In the genomic region with DNA sequence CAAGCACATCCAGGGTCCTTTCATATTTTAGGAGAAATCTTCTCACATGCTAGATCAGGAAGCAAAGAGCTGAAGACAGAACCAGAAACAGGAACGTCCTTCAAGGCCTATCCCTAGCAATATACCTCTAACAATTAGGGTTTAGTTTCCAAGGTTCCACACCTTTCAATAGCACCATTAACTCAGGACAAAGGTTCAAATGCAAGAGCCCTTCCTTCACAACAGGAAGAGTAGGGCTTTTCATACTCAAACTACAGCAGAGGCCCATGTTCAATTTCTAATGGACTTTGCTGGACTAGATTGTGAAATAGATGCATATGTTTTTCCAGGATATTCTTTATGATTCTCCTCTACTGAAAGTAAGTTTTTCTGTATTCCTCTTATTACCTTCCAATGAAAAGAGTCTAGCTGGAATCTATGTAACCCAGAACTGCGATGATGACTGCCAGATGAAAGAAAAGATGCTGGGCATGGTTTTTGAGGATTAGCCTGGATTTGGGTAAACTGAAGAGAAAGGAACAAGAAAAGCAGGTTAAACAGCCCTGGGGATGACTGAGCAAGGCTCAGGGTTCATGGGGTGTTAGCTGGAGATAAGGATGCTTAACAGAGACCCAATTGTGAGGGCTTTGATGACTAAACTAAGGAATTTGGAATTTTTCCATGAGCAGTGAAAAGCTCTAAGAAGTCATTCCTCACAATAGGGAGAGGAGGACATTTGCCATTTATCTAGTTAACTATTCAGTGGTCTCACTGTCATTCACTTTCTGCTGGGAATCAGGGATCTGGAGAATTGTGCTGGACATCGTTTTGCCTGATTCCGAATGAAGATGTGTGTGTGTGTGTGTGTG, we compare ENCODE assay signal across 15 mouse cellular contexts.
"Had no signal": no experiment of that assay in that cellular context is flagged by ENCODE, and none has a peak within 500 bp of the region (broad histone marks: within the 10 kb centered on the region; RNA-seq: fewer than 3 reads in every experiment).

No protein-coding gene starts in this region.

- DNase-seq: kidney, adult 18-20 months; kidney, postnatal 36 days; left cerebral cortex, postnatal 4 days; liver, postnatal 0 days; lung, postnatal 10 days; lung, postnatal 4 days; midbrain, embryonic 14.5 days; thymus, postnatal 25 days had no signal

- H3K9me3 ChIP-seq: limb, embryonic 12.5 days; limb, embryonic 15.5 days; lung, embryonic 15.5 days had no signal

- H3K27ac ChIP-seq: kidney, postnatal 0 days; limb, embryonic 12.5 days; limb, embryonic 15.5 days; liver, embryonic 14.5 days; lung, embryonic 15.5 days had no signal

- H3K27me3 ChIP-seq: limb, embryonic 12.5 days; limb, embryonic 15.5 days; lung, embryonic 15.5 days had no signal

- H3K4me1 ChIP-seq: limb, embryonic 12.5 days; limb, embryonic 15.5 days; lung, embryonic 15.5 days had no signal

- ATAC-seq: liver, postnatal 0 days had no signal

- H3K4me2 ChIP-seq: limb, embryonic 12.5 days; limb, embryonic 15.5 days; liver, embryonic 11.5 days; lung, embryonic 15.5 days; midbrain, embryonic 11.5 days had no signal

- H3K9ac ChIP-seq: limb, embryonic 12.5 days; limb, embryonic 15.5 days; liver, embryonic 14.5 days; liver, postnatal 0 days; lung, embryonic 15.5 days had no signal

- H3K4me3 ChIP-seq: limb, embryonic 12.5 days; limb, embryonic 15.5 days; lung, embryonic 15.5 days had no signal

- H3K36me3 ChIP-seq: limb, embryonic 12.5 days; limb, embryonic 15.5 days; lung, embryonic 15.5 days had no signal
